Mouse (Mus musculus): ENCODE measurements around the gene Engase.

The Engase gene

DNA sequence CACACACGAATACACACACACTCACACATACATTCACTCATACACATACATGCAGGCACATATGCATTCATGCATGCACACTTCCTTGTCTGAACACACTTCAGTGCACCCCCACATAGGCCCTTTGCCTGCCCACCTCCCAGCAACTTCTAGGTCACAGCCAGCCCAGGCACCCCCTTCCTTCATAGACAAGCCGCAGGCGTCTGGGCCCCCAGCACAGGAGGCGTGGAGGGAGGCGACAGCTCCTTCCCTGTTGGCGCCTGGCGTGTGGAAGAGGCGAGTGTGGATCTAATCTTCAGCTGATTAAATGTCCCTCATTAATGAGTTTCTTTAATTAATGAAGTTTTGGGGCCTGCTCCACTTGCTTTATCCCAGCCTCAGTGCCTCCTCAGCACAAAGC lies 53.7 kb downstream of the Engase start:
- no peak for DNase-seq (ENCODE audit: low spot score)

DNA sequence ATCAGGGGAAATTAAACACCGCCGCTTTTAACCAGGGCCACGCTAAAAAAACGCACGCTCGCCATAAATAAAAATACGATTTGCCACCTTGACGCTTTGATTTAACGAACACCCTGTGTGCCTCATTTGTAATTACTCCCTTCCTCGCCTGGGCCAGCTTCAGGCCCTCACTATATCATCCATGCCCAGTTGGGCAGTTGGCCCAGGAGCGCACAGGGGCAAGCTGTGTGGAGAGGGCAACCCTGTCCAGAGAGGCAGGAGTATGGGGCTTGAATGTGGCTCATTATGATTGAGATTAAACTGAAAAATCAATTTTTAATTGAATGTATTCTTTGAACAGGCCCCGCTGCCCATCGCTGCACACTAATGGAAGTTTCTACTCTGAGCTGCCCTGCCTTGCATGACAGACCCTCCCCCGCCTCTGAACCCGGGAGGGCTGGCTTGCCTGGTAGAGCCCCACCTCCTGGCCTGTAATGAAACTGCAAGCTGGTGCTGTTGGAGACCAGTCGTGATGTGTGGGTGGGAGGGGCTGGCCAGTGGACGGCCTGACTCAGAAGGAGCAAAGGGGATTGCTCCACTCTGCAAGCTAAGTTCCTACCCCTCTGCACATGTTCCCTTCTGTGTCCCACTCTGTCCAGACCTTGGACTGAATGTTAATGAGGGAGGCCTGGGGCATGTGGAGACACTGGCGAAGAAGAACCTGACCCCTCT lies 57.9 kb downstream of the Engase start:
- DNase-seq (ENCODE audit: low spot score), result peak; percentile 8

- DNase-seq (ENCODE audit: low spot score), result no peak
Measured at GRCm38 (mm10) chr11:118538008-118538407, 61.4 kb downstream of the Engase start.
